Mouse (Mus musculus) induced T-regulatory cell, adult 2 months (primary cell): ENCODE results near the gene Olfr372.
"Not testable (repeated sequence)": the region's sequence is repeated elsewhere in the genome, so short reads cannot be mapped to it uniquely, and the experiment has no call there.

ENCODE experiments used
- DNase-seq: peaks from one replicate; pipeline ENCODE4 v3.0.0-alpha.2; 2012; ENCODE audit warnings: low read depth

Gene Olfr372

DNA sequence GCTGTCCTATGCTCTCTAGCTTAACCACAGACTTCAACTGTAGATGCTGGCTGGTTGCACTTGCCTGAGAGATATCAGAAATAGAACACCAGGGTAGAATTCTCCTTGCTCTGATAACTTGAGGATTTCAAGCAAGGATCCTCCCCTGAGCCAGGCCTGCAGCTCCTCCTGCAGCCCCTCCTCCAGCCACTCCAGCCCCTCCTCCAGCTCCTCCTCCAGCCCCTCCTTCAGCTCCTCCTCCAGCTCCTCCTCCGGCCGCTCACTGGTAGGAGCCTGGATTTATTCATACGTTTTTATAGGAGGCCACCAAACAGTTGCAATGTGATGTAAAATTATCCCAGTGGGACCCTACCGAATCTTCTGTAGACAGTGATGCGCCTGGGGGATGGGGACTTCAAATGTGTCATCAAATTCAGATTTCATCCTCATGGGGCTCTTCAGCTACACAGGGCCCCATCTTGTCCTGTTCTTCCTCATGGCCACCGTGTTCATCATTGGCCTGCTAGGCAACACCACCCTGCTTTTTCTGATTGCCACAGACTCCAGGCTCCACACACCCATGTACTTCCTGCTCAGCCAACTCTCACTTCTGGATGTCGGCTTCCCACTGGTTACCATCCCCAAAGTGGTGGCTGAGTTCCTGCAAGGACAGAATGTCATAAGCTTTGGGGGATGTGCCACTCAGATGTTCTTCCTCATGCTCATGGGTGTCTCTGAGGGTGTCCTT lies 58.5 kb downstream of the Olfr372 start:
- DNase-seq, result not testable (repeated sequence)

DNA sequence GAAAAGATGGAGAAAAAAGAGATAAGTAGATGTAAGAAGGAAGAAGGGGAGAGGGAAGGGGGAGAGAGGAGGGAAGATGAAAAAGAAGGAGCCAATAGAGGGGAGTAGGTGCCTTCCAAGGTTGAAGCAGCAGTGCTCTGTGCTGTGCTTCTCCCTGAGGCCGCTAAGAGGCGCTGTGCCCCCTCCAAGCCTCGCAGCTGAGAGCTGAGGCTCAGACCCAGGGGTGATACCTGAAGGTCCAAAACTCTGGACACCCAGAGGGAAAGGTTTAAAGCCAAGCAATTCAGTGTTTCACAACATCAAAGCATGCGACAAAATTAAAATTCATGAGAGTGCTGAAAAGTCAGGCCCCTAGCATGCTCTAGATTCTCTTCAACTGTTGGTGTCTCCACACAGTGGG lies 64.1 kb downstream of the Olfr372 start:
- DNase-seq, result peak; percentile 33

DNA sequence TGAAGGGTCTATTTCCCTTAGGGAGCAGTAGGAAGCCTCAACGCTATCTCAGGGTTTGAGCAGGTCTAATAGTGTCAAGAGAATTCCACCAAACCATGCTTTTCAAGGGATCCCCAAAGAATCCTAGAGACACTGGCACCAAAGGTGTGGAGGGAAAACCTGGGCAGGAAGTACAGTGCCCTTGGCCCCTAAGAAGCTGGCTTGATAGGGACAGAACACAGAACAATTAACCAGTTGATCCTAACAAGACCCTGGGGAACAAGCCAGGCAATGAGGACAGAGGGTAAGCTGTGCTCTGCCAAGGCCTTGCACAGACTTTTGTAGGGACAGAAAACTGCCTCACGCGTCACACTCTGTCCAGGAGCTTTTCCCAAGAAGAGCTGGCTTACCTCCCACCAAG lies 65.7 kb downstream of the Olfr372 start, which contains the start of gene Olfr374:
Olfr374 (plus strand) TSS at position 301 of the 400 bp plus-strand sequence.
- no peak for DNase-seq
